9 mouse cellular contexts compared by ENCODE assay signal in genomic region chr13:103173545-103174182, GRCm38 (mm10).
DNase-seq lines count a peak whose midpoint lies in the region; ATAC-seq and TF ChIP-seq lines count a peak whose summit lies in the region.
"Had no signal": no experiment of that assay in that cellular context is flagged by ENCODE, and none has a peak within 500 bp of the region (broad histone marks: within the 10 kb centered on the region; RNA-seq: fewer than 3 reads in every experiment).

No protein-coding gene starts in this region.

- CTCF ChIA-PET in Patski (lab: Charles Lee) = interaction anchor here (2.0 to 2.9 kb wide), 2 partner anchors 470 to 472 kb away, joined by 5 to 7 read pairs; no protein-coding TSS in a partner anchor

- no peak for ATAC-seq in Patski

- in situ Hi-C loops in Patski (cut with MboI; ENCODE audit: low pct_unique_long_range_greater_than_20kb) = loop anchor here (5.0 kb wide), 1 partner anchor 474 kb away; no protein-coding TSS in a partner anchor

- H3K27me3 ChIP-seq in Patski = no peaks in the 10 kb centered on the region
- H3K27me3 ChIP-seq: embryonic facial prominence, embryonic 12.5 days had no signal

- DNase-seq in 3T3-L1 (ENCODE audit: low read depth, low spot score) (peak; percentile 84), Patski (ENCODE audit: low read depth, low spot score) (peak; percentile 38)
- peak; percentile 87 for DNase-seq in embryo, embryonic 10.5 days (ENCODE audit: low spot score)
- DNase-seq in heart, postnatal 36 days = peak; percentile 73
- peak; percentile 46 to 92 for DNase-seq in layer of hippocampus, adult 18-20 months (ENCODE audit: low spot score in 2 of 2)
- peak; percentile 81 for DNase-seq in lung, postnatal 10 days
- peak; percentile 54 for DNase-seq in retina, postnatal 7 days (ENCODE audit: low read depth, low spot score)
- DNase-seq in T-cell, adult 2 months (ENCODE audit: low spot score) = no peak

- intact Hi-C loops in heart, postnatal 36 days (cut with DNase I) = loop anchor here (1.0 to 5.0 kb wide), 3 partner anchors 159 to 524 kb away; no protein-coding TSS in a partner anchor

- TF ChIP-seq CTCF in Patski (IDR thresholded peaks at IDR 0.05) = peak; percentile 73

- POLR2A ChIA-PET in Patski (lab: Charles Lee) = no interaction called here
